Mouse (Mus musculus): ENCODE data around the gene Nacc2. TPM values are rescaled to one million over a fixed set of nuclear protein-coding genes. Genes with fewer than 3 reads are reported as not detected.

The Nacc2 gene
- total RNA-seq, 2 experiments from 2014 or later: 64.8 to 75.2 TPM

DNA sequence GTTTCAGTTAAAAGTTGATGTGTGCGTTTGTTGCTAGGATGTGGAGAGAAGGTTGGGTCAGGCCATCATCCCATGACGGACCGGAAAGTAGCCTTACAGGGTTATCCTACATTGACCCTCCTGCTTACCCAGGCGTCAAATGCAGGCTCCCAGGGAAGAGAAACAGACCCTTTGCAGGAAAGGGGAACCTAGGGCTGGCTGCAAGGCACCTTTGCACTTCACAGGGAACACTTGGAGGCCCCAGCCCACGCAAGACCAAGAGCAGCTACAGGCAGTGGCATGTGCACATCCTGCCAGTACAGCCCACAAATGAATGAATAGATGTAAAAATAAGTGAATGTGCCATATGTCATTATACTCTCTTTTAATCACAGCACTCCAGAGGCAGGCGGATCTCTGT is 17.9 kb upstream of the Nacc2 start:
- intact Hi-C loops (cut with DNase I): loop anchor here (1.0 to 10.0 kb wide), 4 partner anchors 50 to 304 kb away; partner anchors contain the start of genes Kcnt1 and Ubac1
- DNase-seq (ENCODE audit: low spot score in 2 of 2): peak in 1 of 2 experiments; percentile 24

DNA sequence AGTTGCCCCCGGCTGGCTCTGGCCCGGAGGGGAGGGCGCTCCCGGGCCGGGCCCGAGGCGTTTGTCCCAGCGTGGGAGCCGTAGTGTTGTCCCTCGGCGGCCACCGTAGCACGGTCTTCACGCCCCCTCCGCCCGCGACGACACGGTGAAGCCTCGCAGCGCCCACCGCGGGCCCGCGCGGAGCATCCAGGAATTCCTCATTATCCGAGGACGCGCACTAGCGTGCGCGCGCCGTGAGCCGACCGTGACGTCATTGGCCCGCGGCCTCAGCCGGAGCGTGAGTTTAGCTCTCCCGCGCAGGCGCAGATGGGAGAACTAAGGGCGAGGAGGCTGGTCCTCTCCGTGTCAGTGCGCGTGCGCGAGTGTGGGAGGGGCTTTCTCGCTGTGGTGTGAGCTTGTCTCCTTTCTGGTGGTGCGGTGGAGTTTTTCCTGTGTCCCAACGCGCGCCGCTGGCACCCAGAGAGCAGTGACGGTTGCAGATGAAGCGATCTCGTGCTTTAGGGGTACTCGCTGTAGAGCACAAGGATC is 17.3 kb upstream of the Nacc2 start:
- peak; percentile 100 for DNase-seq (ENCODE audit: low spot score in 2 of 2)
- intact Hi-C loops (cut with DNase I): loop anchor here (1.0 to 10.0 kb wide), 4 partner anchors 50 to 303 kb away; partner anchors contain the start of genes Kcnt1 and Ubac1

DNA sequence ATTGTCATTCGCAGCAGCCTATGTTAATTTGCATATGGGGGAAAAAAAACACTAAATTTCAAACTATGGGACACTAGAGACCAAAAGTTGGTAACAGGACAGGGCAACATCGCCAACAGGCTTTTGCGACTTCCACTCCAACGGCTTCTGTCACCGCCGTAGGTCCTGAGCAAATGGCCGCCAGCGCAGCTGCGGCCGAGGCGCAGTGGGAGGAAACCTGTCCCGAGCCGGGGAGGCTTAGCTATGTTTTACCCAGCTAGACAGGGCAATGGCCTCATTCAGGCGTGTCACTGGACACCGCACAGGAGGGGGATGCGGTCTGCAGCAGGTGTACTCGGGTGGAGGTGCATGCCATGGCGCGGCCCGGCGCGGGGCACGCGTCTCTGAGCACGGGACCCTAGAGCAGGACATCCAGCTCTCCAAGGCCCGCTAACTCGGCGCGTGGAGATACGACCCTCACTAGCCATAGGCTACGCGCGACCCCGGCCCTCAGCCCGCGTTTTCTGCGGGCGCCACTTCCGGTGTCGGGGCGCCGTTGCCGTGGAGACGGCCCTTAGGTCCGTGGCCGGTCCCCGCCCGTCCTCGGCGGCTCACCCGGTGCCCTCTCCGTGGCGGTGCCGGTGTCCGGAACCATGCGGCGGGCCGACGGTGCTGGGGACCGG is 16.7 kb upstream of the Nacc2 start:
- no peak for DNase-seq (ENCODE audit: low spot score in 2 of 2)
- intact Hi-C loops (cut with DNase I): loop anchor here (1.0 to 10.0 kb wide), 4 partner anchors 49 to 302 kb away; partner anchors contain the start of genes Kcnt1 and Ubac1

DNA sequence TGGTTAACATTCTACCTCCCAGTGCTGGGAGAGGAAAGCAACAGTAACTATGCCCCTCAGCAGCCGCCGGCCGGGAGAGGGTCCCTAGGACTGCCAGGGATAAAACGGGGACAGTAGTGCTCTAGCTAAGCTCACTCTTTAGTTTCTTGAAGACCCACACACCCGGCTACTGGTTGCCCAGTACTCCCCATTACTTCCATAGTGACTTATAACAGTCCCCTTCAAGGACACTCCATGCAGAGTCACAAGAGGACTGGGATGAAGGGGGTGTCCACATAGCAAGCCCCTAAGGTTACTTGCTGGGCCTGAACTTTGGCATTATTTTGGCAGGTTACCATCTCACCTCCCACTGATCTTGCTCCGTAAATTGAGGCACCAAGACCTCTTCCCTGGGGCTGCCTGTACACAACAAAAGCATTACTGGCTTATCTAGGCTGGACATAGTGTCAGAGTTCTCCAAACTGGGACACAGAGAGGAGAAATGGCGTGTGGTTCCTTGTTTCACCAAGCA is 16.1 kb upstream of the Nacc2 start:
- intact Hi-C loops (cut with DNase I): no loop called here
- no peak for DNase-seq (ENCODE audit: low spot score in 2 of 2)

DNA sequence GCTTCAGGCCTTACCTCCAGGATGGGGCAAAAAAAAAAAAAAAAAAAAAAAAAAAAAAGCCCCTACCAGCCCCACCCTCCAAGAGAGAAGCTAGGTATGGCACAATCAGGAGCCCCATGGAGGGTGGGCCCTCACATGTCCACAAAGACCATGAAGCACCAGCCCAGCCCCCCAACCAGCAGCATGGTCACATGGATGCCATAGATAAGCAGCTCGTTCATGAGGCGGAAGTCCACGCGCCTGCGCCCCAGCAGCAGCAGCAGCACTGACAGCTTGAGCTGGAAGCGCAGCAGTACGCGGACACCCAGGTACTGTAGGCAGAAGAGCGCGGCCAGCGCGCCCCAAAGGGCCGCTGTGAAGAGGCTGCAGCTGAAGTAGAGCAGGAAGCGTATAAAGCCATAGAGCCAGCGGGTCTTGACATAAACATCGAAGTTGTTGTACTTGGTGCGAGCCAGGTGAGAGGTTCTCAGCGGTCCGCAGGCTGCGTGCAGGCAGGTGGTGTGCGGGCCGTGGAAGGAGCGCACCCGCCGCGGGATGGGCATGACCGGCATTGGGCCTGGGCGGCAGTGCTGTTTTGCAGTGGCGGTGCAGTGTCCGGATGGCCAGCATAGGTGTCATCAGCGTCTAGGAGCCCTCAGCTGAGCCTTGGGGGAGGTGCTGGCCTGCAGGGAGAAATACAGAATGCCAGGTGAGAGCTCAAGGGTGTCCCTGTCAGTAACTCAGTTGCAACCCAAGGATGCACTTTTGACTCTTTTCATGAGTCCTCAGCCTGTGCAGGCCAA is 15.4 kb upstream of the Nacc2 start:
- intact Hi-C loops (cut with DNase I): no loop called here
- DNase-seq (ENCODE audit: low spot score in 2 of 2): no peak

DNA sequence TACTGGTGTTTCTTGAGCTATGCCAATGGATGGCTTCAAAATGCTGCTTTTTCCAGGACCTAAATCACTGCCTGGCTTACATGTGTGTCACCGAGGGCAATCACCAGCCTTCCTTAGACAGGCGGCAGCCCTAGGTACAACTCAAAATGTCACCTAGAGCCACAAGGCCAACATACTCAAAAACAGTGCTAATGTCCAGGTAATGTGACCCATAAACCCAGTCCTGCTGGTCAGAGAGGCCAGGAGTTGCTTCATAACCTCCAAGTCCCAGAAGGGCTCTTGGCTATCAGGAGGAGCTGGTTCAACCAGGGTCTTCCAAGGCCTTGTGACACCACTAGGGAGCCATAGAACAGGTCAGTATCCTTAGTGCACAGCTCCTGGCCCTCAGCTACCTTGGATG is 11.6 kb upstream of the Nacc2 start:
- no peak for DNase-seq (ENCODE audit: low spot score in 2 of 2)
- intact Hi-C loops (cut with DNase I): no loop called here

DNA sequence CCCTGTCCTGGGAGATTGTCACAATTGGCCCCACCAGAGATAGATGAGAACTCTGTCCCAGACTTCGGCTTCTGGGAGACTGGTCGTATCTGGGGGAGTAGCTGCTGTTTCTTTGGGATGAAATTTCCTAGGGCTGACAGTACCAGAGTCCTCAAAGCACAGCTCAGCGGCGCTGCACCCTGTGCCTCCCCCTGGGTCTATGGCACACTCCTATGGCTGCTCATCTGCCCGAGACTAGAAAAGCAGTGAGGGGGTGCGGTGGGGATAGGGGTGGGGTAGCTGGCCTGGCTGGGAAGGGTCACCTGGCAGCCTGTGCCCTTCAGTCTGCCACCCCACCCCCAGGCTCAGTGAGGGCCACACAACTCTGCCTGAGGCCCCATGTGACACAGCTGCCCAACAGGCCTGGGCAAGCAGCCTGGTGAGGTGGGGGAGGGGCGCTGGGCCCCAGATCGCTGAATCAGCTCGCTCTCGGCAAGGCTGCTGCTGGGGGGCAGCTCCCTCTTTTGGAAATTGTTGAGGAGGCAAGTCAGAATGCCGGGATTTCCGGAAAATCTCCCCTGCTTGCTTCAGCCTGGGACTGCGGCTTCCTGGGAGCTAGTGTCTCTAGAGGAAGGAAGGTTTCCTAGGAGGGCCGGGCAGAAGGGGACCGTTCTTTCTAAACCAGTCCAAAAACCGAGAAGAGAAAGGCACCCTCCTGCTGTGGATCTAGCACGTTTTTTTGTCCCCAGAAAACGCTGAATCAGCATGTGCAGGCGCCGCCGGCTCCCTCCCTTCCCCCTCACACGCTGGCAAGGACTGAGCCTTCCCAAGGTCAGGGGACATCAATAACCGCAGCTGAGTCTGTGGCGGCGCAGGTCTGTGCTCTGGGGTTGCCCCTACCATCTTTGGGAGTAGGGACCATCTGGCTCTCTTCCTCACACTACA is 9.9 kb upstream of the Nacc2 start:
- DNase-seq (ENCODE audit: low spot score in 2 of 2): peak; percentile 88 to 91
- intact Hi-C loops (cut with DNase I): no loop called here

DNA sequence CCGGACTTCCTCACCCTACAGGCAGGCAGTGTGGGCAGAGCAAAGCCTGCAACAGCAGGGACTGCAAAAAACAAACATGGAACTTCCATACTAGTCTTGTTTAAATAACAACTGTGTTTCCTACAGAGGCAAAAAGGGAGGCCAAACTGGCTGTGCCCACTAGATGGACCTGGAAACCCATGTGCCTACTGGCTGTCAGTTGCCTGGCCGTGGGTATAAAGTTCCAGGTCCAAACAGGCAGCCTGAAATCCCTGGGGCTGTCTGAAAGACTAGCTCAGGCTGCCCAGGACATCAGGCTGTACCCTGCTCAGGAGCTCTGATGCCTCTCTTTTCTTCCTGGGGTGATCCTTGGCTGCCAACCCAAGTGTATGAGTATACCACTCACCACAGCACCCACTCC is 8.3 kb upstream of the Nacc2 start:
- intact Hi-C loops (cut with DNase I): loop anchor here (2.0 kb wide), 1 partner anchor 41 kb away; no protein-coding TSS in a partner anchor
- DNase-seq (ENCODE audit: low spot score in 2 of 2): no peak

DNA sequence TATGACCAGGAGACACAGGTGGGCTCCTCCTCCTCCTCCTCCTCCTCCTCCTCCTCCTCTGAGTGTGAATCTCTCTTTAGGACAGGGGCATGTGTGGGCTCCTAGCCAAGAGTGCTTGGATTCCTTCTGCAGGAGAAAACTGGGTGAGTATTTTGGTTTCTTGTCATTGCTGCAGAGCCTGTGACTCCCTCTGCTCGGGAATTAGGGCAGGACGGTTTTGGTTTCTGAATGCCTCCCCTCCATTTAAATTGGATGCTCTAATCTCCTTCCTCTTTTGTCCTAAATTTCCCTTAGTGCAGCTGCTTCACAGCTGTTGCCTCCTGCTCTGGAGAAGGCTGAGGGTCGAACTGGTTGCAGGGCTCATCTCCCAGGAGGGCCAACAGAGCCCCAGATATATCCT is 6.9 kb upstream of the Nacc2 start:
- DNase-seq (ENCODE audit: low spot score in 2 of 2): peak in 1 of 2 experiments; percentile 47
- intact Hi-C loops (cut with DNase I): loop anchor here (2.0 kb wide), 1 partner anchor 39 kb away; no protein-coding TSS in a partner anchor

DNA sequence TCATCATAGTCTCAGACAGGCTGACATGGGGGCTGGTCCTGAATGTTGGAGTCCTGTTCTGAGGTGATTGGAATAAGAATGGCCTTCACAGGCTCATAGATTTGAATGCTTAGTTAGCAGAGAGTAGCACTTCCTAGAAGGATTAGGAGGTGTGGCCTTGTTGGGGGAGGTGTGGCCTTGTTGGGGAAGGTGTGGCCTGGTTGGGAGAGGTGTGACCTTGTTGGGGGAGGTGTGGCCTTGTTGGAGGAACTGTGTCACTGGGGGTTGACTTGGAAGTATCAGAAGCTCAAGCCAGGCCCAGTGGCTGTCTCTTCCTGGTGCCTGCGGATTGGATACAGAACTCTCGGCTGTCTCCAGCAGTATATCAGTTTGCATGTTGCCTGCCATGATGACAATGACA is 6.3 kb upstream of the Nacc2 start:
- DNase-seq (ENCODE audit: low spot score in 2 of 2): no peak
- intact Hi-C loops (cut with DNase I): no loop called here

DNA sequence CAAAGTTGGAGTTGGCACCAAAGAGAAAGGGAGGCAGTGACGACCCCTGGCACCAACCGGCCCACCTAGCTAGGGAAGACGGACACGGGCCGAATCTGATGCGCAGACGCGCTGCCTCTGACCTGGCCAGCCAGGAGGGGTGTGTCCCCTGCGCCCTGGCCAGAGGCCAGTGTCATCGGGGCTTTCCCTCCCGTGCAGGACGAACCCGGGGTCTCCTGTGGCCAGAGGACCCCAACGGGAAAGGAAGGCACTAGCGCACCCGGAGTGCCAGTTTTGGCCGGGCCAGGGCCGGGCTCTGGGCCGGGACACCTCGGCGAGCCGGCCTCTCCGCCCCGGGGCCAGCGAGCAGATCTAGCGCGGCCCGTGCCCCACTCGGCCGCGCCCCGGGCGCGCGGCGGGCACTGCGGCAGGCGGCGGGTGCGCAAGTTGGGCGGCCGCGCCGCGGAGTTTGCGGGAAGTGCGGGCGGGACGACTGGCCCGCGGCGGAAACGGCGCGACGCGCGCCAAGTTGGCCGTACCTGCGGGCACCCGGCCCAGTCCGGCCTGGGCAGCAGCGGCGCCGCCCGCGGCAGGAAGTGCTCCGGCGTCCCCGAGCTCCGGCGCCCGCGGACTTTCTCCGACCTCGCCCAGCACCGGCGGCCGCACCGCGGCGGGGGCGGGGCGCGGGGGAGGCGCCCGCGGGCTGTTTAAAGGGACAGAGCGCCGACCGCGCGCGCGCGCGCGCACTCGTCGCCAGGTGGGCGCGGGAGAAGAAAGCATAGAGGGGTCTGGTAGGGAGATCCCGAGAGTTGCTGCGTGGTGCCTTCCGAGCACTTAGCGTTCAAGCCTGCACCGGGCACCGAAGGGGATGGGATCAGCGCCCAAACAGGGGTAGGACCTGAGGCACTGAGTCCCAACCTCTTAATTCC is 595 bp downstream of the Nacc2 start:
- DNase-seq (ENCODE audit: low spot score in 2 of 2): peak; percentile 30 to 46
- intact Hi-C loops (cut with DNase I): no loop called here

DNA sequence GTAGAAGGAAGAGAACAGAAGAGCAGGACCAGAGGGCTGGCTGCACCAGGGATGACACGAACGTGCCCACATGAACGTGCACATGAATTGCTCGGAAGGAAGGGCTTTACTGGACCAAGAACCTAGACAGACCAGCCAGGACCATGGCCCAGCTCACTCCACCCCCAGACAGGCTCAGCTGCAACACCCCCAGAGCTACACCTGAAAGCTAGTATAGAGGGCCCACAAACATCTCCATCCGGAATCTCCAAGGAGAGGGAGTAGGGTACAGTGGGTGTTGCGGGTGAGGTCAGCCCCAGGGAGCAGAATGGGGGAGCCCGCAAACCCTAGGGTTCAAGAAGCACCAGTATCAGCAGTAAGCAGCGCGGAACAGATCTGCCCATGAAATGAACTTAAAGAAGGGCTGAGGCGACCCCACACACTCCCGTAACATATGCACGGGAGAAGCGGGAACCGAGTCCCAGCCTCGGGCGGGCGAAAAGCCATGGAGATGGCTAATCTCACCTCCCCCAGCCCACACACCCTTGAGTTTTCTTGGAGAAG is 1.4 kb downstream of the Nacc2 start:
- intact Hi-C loops (cut with DNase I): loop anchor here (2.0 kb wide), 1 partner anchor 31 kb away; no protein-coding TSS in a partner anchor
- no peak for DNase-seq (ENCODE audit: low spot score in 2 of 2)

DNA sequence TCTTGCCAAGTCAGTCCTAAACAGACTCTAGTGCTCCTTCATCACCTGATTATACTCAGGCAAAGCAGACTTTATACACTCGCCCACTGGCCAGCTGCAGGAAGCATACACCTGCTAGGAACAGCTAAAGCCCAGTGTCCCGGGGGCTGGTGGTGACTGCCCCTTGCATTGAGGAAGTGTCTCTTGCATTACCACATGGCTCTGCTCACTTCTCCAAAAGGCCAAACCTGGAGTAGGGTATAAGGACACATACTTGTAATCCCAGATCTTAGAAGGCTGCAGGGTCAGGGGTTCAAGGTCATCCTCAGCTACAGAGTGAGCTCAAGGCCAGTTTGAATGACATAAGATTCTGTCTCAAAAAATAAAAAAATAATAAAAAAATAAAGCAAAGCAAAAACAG is 3.4 kb downstream of the Nacc2 start:
- DNase-seq (ENCODE audit: low spot score in 2 of 2): no peak
- intact Hi-C loops (cut with DNase I): loop anchor here (2.0 kb wide), 1 partner anchor 29 kb away; no protein-coding TSS in a partner anchor

DNA sequence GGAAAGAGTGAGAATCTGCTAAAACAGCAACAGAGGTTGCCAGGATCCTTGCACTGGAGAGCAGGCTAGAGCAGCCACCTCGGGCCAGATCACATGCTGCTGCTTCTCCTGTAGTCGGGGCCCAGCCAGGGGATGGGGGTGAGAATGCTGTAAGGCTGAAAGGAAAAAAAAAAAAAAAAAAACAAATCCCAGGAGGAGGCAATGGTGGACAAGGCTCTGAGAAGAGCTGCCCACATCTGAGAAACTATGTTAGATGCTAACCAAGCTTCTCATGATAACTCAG is 3.8 kb downstream of the Nacc2 start:
- DNase-seq (ENCODE audit: low spot score in 2 of 2): no peak
- intact Hi-C loops (cut with DNase I): no loop called here

DNA sequence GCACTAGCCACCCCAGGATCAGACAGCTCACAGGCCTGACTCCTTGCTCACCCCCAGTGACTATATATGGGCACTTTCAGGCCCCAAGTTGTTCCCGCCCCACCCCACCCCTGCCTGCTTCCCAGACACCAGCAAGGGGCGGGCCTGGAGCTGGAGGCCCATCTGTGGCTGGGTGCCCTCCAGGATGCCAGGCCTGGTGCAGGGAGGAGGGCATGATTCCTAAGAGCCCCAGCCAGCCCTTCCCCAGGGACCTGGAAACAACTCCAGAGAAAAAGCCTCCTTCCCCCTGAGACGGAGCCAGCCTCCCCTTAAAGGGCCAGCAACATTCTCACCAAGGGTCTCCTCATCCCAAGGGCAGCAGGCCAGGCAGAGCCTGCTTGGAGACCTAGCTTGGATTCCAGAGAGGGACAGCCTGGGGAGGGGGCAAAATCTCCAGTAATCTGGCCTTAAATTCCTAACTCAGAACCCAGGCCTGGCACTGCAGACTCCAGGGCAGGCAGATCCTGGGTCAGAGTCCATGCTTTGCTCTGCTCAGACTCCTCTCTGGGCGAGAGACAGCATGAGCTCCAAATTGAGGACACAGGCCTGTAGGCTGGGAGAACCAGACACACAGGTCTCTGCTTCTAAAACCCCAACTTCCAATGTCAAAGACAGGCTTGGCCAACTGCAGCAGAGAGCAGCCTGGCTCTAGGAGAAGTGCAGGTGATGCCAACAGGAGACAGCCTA is 4.3 kb downstream of the Nacc2 start:
- no peak for DNase-seq (ENCODE audit: low spot score in 2 of 2)
- intact Hi-C loops (cut with DNase I): no loop called here

DNA sequence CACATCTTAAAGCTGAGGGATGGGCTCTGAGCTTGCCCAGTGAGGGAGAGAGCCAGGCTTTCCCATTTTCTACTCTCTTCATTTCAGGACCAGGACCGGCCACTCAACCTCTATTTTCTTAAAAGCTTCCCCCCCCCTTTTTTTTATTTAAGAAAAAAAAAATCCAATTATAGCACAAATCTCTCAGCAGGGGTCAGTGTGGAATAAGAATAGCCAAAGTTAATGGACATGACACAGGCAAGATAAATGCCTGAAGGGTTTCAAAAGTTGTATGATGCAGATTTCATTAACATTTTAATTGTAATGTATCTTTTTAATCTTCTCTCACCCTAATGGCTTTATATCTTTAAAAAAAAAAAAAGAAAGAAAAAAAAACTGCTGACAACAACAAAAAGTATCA is 5.4 kb downstream of the Nacc2 start:
- intact Hi-C loops (cut with DNase I): no loop called here

DNA sequence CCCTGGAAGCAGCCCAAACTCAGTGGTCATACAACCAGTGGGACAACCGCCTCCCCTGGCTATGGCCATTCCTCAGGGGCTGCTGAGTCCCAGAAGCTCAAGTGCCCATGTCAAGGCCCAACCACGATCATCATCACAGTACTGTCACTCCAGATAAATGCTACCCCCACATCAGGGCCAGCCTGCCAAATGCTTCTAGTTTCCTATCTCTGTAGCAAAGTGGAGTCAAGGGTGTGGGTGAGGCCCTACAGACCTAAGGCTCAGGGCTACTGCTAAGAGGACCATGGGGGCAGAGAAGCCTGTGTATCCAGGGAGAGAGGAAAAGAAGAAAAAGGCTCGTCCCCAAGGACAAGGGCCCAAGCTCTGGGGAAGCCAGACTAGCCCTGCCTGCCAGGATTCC is 6.5 kb downstream of the Nacc2 start:
- intact Hi-C loops (cut with DNase I): no loop called here
- no peak for DNase-seq (ENCODE audit: low spot score in 2 of 2)

More for the DNA sequence above, 5.4 kb downstream of the Nacc2 start:
- DNase-seq (ENCODE audit: low spot score in 2 of 2): no peak

DNA sequence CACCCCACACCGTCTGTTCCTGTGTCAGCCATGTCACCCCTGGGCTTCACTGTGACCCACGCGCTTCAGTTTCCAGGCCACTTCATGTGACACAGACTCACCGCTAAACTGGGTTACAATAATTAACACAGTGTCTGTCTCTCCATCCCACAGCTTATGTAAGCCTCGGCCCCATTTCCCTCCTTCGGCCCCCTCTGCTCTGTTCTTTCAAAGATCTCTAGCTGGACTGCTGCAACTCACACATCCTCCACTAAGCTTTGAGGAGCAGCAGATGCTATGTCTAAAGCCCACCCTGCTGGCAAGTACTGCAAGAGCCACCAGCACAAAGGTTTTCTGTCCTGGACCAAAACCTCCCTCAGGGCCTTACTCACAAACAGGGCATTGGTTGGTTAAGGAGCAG is 7.8 kb downstream of the Nacc2 start:
- DNase-seq (ENCODE audit: low spot score in 2 of 2): no peak
- intact Hi-C loops (cut with DNase I): no loop called here
